Mouse (Mus musculus): ENCODE results near the gene Hes6. TPM values are rescaled to one million over a fixed set of nuclear protein-coding genes. Genes with fewer than 3 reads are reported as not detected.

The Hes6 gene
- 67.3 and 71.4 TPM in 2 replicates for polyA plus RNA-seq (2014; fragmentation: Nextera tagmentation; extraction: Ambion mirVana)

- H3K27me3 ChIP-seq (ENCODE audit: control insufficient read depth, insufficient read depth, low read length), result no peaks in the 10 kb centered on the region
- H3K36me3 ChIP-seq (ENCODE audit: control insufficient read depth, insufficient read depth, low read length), result peaks cover 22% of the 10 kb centered on the region
- H3K4me2 ChIP-seq (ENCODE audit: low read length), result peak within 1 kb of the TSS; percentile 95
- H3K4me3 ChIP-seq (ENCODE audit: control insufficient read depth in 1 of 2, insufficient read depth in 1 of 2, low read depth in 1 of 2, low read length in 2 of 2), result peak within 1 kb of the TSS; percentile 83 to 88
- WGBS, result 2% methylated on average over 38 of the region's 39 CpGs
- peak within 1 kb of the TSS; percentile 94 for H3K9ac ChIP-seq (ENCODE audit: low read length)
- ATAC-seq (ENCODE audit: insufficient number of reproducible peaks, insufficient read depth, low FRiP score, low read depth), result peak; percentile 73
- H3K4me1 ChIP-seq (ENCODE audit: control insufficient read depth in 2 of 2, insufficient read depth in 2 of 2, low read length in 2 of 2), result peaks cover 23 to 27% of the 10 kb centered on the region in 2 experiments
- H3K9me3 ChIP-seq (ENCODE audit: control insufficient read depth, low read length), result no peaks in the 10 kb centered on the region
- peak within 1 kb of the TSS; percentile 100 for H3K27ac ChIP-seq (replicated peaks in 1 of 2; ENCODE audit: control insufficient read depth in 1 of 2, insufficient read depth in 1 of 2, low read depth in 2 of 2, low read length in 2 of 2)
These were observed at the start of gene Hes6 for GRCm38 (mm10) chr1:91413898-91414594. TSS of gene Hes6 (minus strand) at chr1:91414038.

DNA sequence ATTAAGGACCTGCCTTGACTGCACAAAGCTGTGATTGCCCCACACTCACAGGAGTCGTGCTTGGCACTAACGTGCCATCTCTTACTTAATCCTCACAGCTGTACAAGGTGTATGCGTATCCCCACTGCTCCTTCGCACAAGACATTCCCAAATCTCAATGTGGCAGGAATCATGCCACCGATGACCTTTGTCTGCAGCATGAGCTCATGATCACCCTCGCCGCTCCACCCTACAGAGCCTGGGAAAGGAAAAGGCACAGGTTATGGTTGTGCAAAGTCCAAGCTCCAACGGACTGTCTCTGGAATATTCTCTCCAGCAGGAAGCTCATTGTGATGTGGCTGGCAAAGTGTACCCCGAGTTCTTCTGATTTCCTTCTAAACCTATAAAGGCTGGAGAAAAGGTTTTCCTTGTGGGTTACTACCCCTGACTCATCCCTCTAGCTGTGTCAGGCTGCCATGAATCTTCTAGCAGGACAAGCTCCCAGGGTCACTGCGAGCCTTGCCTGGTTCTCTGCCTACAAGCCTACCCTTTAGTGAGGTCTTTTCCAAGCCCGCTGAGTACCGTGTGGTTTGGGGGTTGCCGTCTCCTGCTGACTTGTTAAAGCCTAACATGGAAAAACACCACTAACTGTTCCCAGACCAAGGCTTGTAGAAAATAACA is 49.6 kb upstream of the Hes6 start:
- ATAC-seq (ENCODE audit: insufficient number of reproducible peaks, insufficient read depth, low FRiP score, low read depth), result no peak
- Histone ChIP-seq H3K36me3 (ENCODE audit: control insufficient read depth, insufficient read depth, low read length) (no peaks in the 10 kb centered on the region), H3K27me3 (ENCODE audit: control insufficient read depth, insufficient read depth, low read length) (no peaks in the 10 kb centered on the region), H3K4me1 (ENCODE audit: control insufficient read depth in 2 of 2, insufficient read depth in 2 of 2, low read length in 2 of 2) (peaks cover 18 to 25% of the 10 kb centered on the region in 2 experiments), H3K4me3 (ENCODE audit: control insufficient read depth in 1 of 2, insufficient read depth in 1 of 2, low read depth in 1 of 2, low read length in 2 of 2) (no peak overlapping the region), H3K9ac (ENCODE audit: low read length) (no peak overlapping the region), H3K4me2 (ENCODE audit: low read length) (no peak overlapping the region), H3K27ac (replicated peaks in 1 of 2; ENCODE audit: control insufficient read depth in 1 of 2, insufficient read depth in 1 of 2, low read depth in 2 of 2, low read length in 2 of 2) (no peak overlapping the region), H3K9me3 (ENCODE audit: control insufficient read depth, low read length) (no peaks in the 10 kb centered on the region)
- WGBS, result 88% methylated on average over 13 of the region's 13 CpGs

- H3K27ac ChIP-seq (replicated peaks in 1 of 2; ENCODE audit: control insufficient read depth in 1 of 2, insufficient read depth in 1 of 2, low read depth in 2 of 2, low read length in 2 of 2), result no peak overlapping the region
- no peaks in the 10 kb centered on the region for H3K27me3 ChIP-seq (ENCODE audit: control insufficient read depth, insufficient read depth, low read length)
- H3K4me1 ChIP-seq (ENCODE audit: control insufficient read depth in 2 of 2, insufficient read depth in 2 of 2, low read length in 2 of 2), result peaks cover 34 to 47% of the 10 kb centered on the region in 2 experiments
- ATAC-seq (ENCODE audit: insufficient number of reproducible peaks, insufficient read depth, low FRiP score, low read depth), result no peak
- no peaks in the 10 kb centered on the region for H3K9me3 ChIP-seq (ENCODE audit: control insufficient read depth, low read length)
- 37% methylated on average over 4 of the region's 4 CpGs for WGBS
- H3K4me2 ChIP-seq (ENCODE audit: low read length), result no peak overlapping the region
- H3K9ac ChIP-seq (ENCODE audit: low read length), result no peak overlapping the region
- no peak overlapping the region for H3K4me3 ChIP-seq (ENCODE audit: control insufficient read depth in 1 of 2, insufficient read depth in 1 of 2, low read depth in 1 of 2, low read length in 2 of 2)
- no peaks in the 10 kb centered on the region for H3K36me3 ChIP-seq (ENCODE audit: control insufficient read depth, insufficient read depth, low read length)
These were observed 46.7 kb upstream of the Hes6 start for GRCm38 (mm10) chr1:91460564-91460963.

DNA sequence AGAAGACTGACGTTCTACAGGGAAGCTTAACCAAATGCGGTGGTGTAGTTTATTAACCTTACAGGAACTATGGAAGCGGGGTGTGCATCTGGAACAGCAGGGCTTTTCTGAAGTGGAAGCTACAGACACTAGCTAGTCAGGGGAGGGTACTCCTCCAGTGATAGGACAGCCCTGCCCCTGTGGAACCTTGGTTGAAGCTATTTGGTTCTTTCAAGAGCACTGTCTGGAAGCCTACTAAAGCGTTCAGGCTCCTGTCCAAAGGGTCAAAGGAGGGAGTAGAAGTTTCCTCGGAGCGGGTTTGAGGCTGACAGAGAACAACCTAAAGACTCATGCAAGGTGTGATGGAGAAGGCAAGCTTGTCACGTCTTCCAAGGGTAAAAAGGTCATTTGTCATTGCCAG is 46.2 kb upstream of the Hes6 start:
- peak overlapping the region in 1 of 2 experiments; percentile 56; a peak in 2 of 4 replicates for H3K27ac ChIP-seq (replicated peaks in 1 of 2; ENCODE audit: control insufficient read depth in 1 of 2, insufficient read depth in 1 of 2, low read depth in 2 of 2, low read length in 2 of 2)
- H3K4me3 ChIP-seq (ENCODE audit: control insufficient read depth in 1 of 2, insufficient read depth in 1 of 2, low read depth in 1 of 2, low read length in 2 of 2), result peak overlapping the region in 1 of 2 experiments; percentile 63; a peak in 2 of 4 replicates
- H3K36me3 ChIP-seq (ENCODE audit: control insufficient read depth, insufficient read depth, low read length), result no peaks in the 10 kb centered on the region
- H3K4me1 ChIP-seq (ENCODE audit: control insufficient read depth in 2 of 2, insufficient read depth in 2 of 2, low read length in 2 of 2), result peaks cover 34 to 46% of the 10 kb centered on the region in 2 experiments
- peak overlapping the region; percentile 88 for H3K4me2 ChIP-seq (ENCODE audit: low read length)
- WGBS, result 31% methylated on average over 7 of the region's 7 CpGs
- peak overlapping the region; percentile 68; the same call in 1 of the 2 replicates for H3K9ac ChIP-seq (ENCODE audit: low read length)
- no peaks in the 10 kb centered on the region for H3K9me3 ChIP-seq (ENCODE audit: control insufficient read depth, low read length)
- H3K27me3 ChIP-seq (ENCODE audit: control insufficient read depth, insufficient read depth, low read length), result no peaks in the 10 kb centered on the region
- no peak for ATAC-seq (ENCODE audit: insufficient number of reproducible peaks, insufficient read depth, low FRiP score, low read depth)

DNA sequence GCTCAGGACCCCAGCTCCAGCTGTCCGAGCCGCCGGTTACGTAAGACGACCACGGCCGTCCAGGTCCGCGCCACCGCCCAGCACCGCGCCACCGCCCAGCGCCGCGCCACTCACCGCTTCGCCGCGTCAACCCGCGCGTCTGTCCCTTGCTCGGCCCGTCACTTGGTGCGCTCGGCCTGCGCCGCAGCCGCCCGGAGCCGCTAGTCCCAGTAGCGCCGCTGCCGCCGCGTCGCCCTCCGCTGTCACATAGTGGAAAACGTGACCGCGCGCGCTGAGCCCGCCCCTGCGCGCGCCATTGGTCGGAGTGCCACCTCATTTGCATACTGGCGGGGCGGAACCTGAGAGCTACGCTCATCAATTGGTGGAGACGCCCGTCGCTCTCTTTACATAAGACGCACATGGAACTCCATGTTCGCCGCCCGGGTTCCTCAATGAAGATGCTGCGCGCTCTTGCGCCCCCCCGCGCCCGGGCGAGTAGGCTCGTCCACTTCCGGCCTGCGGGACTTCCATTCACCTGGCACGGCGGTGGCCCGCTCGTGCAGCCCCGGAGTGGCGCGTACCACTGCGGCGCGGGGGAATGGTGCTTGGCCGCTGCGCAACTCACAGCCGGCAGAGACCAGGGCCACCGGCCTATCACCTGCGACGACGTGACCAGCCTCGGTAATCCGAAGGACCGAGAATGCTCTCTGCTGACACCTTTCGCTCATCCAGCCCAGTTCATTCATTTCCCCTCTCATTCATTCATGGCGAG is 45.4 kb upstream of the Hes6 start, which contains the start of gene Per2:
Gene Per2, minus strand, starts transcription at position 266 of the 751 bp plus-strand sequence.
- peak; percentile 94 for ATAC-seq (ENCODE audit: insufficient number of reproducible peaks, insufficient read depth, low FRiP score, low read depth)
- H3K27me3 ChIP-seq (ENCODE audit: control insufficient read depth, insufficient read depth, low read length), result no peaks in the 10 kb centered on the region
- peak within 1 kb of the TSS; percentile 88 for H3K4me2 ChIP-seq (ENCODE audit: low read length)
- H3K4me1 ChIP-seq (ENCODE audit: control insufficient read depth in 2 of 2, insufficient read depth in 2 of 2, low read length in 2 of 2), result peaks cover 34 to 46% of the 10 kb centered on the region in 2 experiments
- peak within 1 kb of the TSS; percentile 75 for H3K9ac ChIP-seq (ENCODE audit: low read length)
- no peaks in the 10 kb centered on the region for H3K36me3 ChIP-seq (ENCODE audit: control insufficient read depth, insufficient read depth, low read length)
- peak within 1 kb of the TSS; percentile 9 to 64; a peak in 3 of 4 replicates for H3K27ac ChIP-seq (replicated peaks in 1 of 2; ENCODE audit: control insufficient read depth in 1 of 2, insufficient read depth in 1 of 2, low read depth in 2 of 2, low read length in 2 of 2)
- H3K9me3 ChIP-seq (ENCODE audit: control insufficient read depth, low read length), result no peaks in the 10 kb centered on the region
- WGBS, result under 1% methylated on average over 89 of the region's 91 CpGs
- H3K4me3 ChIP-seq (ENCODE audit: control insufficient read depth in 1 of 2, insufficient read depth in 1 of 2, low read depth in 1 of 2, low read length in 2 of 2), result peak within 1 kb of the TSS; percentile 63 to 76

GRCm38 (mm10) chr1:91458223-91458861 is 44.5 kb upstream of the Hes6 start:
- Histone ChIP-seq H3K9me3 (ENCODE audit: control insufficient read depth, low read length) (no peaks in the 10 kb centered on the region), H3K27ac (replicated peaks in 1 of 2; ENCODE audit: control insufficient read depth in 1 of 2, insufficient read depth in 1 of 2, low read depth in 2 of 2, low read length in 2 of 2) (peak overlapping the region in 1 of 2 experiments; percentile 64; a peak in 3 of 4 replicates), H3K4me3 (ENCODE audit: control insufficient read depth in 1 of 2, insufficient read depth in 1 of 2, low read depth in 1 of 2, low read length in 2 of 2) (peak overlapping the region; percentile 63 to 76), H3K9ac (ENCODE audit: low read length) (peak overlapping the region; percentile 75), H3K27me3 (ENCODE audit: control insufficient read depth, insufficient read depth, low read length) (no peaks in the 10 kb centered on the region), H3K4me1 (ENCODE audit: control insufficient read depth in 2 of 2, insufficient read depth in 2 of 2, low read length in 2 of 2) (peaks cover 40 to 52% of the 10 kb centered on the region in 2 experiments), H3K4me2 (ENCODE audit: low read length) (peak overlapping the region; percentile 88), H3K36me3 (ENCODE audit: control insufficient read depth, insufficient read depth, low read length) (no peaks in the 10 kb centered on the region)
- WGBS, result 15% methylated on average over 8 of the region's 8 CpGs
- ATAC-seq (ENCODE audit: insufficient number of reproducible peaks, insufficient read depth, low FRiP score, low read depth), result 0 out of 2 replicates have a peak, but pooled peaks have one; percentile 19

DNA sequence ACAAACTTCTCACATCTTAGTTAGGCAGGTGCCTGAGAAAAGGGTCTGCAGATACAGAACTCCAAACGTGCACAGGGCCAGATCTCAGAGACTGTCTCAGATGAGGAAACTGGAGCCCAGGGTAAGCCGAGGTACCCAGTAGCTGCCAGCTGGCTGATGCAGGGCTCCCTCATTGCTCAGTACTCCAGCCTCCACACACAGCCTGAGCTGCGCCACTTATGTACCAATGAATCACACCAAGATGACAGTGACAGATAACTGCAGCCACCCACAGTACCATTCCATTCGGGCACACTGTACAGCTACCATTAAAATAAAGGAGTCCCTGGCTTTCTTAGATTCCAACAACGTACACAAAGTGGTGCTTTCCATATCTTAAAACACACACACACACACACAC is 43.9 kb upstream of the Hes6 start:
- ATAC-seq (ENCODE audit: insufficient number of reproducible peaks, insufficient read depth, low FRiP score, low read depth), result no peak
- peak overlapping the region in 1 of 2 experiments; percentile 38; a peak in 1 of 4 replicates for H3K27ac ChIP-seq (replicated peaks in 1 of 2; ENCODE audit: control insufficient read depth in 1 of 2, insufficient read depth in 1 of 2, low read depth in 2 of 2, low read length in 2 of 2)
- peaks cover 40 to 52% of the 10 kb centered on the region in 2 experiments for H3K4me1 ChIP-seq (ENCODE audit: control insufficient read depth in 2 of 2, insufficient read depth in 2 of 2, low read length in 2 of 2)
- WGBS, result 72% methylated on average over 5 of the region's 5 CpGs
- no peaks in the 10 kb centered on the region for H3K9me3 ChIP-seq (ENCODE audit: control insufficient read depth, low read length)
- no peaks in the 10 kb centered on the region for H3K36me3 ChIP-seq (ENCODE audit: control insufficient read depth, insufficient read depth, low read length)
- H3K4me3 ChIP-seq (ENCODE audit: control insufficient read depth in 1 of 2, insufficient read depth in 1 of 2, low read depth in 1 of 2, low read length in 2 of 2), result peak overlapping the region in 1 of 2 experiments; percentile 63; a peak in 1 of 4 replicates
- no peaks in the 10 kb centered on the region for H3K27me3 ChIP-seq (ENCODE audit: control insufficient read depth, insufficient read depth, low read length)
- peak overlapping the region; percentile 75 for H3K9ac ChIP-seq (ENCODE audit: low read length)
- H3K4me2 ChIP-seq (ENCODE audit: low read length), result peak overlapping the region; percentile 88

Data from heart, embryonic 14.5 days (tissue).